Mouse (Mus musculus) thymus, postnatal 10 days (tissue): ENCODE results near the gene Odf2l.
A peak's percentile ranks its signal among the peaks of the same experiment; 100 is the strongest.

Source experiments
- DNase-seq, 2 experiments: peaks; one replicate each; pipeline ENCODE4 v3.0.0; 2021; ENCODE audit warnings: low spot score in 2 of 2

The Odf2l gene

GRCm38 (mm10) chr3:145118254-145119001, at the start of gene Odf2l:
Gene Odf2l, plus strand, starts transcription at chr3:145118588.
- DNase-seq = peak; percentile 95 to 98

GRCm38 (mm10) chr3:145068964-145069363, 49.4 kb upstream of the Odf2l start:
- no peak for DNase-seq

GRCm38 (mm10) chr3:145072339-145072738, 46.0 kb upstream of the Odf2l start:
- DNase-seq = no peak

GRCm38 (mm10) chr3:145078405-145078804, 40.0 kb upstream of the Odf2l start:
- DNase-seq = no peak

- no peak for DNase-seq
These were observed 37.5 kb upstream of the Odf2l start for GRCm38 (mm10) chr3:145080904-145081303.

DNA sequence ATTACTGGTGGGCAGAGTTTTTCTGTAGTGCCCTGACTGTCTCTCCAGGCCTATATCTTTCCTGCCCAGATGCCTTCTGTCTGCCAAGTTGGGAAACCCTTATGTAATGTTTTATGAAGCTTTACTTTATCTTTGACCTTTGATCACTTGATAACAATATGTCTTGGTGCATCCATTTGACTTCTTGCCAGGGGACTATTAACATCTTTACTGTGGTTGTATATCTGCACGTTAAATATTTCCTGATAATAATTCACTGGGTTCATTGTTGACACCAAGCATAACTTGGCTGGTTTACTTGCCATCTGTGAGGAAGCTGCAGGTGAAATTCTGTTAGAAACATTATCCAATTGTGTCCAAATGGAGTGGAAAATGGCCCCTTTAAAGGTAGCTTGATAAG, 35.3 kb upstream of the Odf2l start:
- no peak for DNase-seq

GRCm38 (mm10) chr3:145086180-145086579, 32.2 kb upstream of the Odf2l start:
- no peak for DNase-seq

GRCm38 (mm10) chr3:145087857-145088598, 30.4 kb upstream of the Odf2l start:
- no peak for DNase-seq

DNA sequence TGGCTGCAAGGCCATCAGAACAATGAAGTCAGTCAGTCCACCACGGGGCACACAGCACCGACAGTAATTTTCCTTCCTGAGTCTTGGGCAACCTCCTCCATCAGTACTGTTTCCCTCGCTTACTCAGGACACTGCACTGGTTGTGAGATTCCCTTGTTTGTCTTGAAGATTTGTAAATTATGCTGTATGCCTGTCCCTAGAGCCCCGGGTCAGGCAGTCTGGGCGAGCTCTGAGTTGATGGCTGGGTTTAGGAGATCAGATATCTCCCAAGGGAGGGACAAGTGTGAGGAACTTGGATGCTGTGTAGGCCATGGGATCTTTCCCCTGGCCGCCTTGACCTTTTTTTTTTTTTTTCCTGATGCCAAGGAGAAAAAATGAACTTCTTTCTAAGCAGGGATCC, 19.1 kb upstream of the Odf2l start, which contains the start of gene Clca2:
Clca2 (minus strand) TSS at position 153 of the 400 bp plus-strand sequence.
- no peak for DNase-seq

DNA sequence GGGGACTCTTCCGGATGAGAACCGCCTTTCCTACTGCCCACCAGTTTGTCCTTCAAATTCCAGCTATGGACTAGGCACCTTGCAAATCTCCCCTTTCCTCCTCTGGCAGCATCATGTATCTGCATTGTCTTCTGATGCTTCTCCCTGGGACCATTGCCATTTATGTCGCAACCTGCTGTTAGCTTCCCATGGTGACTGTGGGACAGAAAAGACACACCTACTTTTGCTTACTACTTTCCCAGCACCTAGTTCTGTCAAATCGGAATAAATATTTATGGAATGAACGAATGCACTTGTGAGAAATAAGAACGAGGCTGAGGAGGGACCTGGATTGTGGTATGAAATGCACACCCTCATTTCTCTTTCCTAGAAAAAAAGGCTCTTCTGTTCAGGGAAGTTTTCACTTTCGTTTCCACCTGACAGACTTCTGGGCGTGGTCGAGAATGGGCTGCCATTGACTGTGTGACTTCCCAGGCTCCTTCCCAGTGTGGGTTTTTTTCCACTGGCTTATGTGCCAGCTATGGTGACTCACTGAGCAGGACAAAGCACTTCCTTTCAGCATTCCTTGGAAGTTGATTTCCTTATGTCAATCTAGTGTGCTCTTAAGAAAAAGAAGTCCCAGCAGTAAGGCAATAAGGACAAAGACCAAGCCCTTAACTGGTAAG, 16.4 kb upstream of the Odf2l start:
- DNase-seq = no peak

GRCm38 (mm10) chr3:145103321-145103720, 15.1 kb upstream of the Odf2l start:
- DNase-seq = no peak

- no peak for DNase-seq
These were observed 14.6 kb upstream of the Odf2l start for GRCm38 (mm10) chr3:145103770-145104169.

DNA sequence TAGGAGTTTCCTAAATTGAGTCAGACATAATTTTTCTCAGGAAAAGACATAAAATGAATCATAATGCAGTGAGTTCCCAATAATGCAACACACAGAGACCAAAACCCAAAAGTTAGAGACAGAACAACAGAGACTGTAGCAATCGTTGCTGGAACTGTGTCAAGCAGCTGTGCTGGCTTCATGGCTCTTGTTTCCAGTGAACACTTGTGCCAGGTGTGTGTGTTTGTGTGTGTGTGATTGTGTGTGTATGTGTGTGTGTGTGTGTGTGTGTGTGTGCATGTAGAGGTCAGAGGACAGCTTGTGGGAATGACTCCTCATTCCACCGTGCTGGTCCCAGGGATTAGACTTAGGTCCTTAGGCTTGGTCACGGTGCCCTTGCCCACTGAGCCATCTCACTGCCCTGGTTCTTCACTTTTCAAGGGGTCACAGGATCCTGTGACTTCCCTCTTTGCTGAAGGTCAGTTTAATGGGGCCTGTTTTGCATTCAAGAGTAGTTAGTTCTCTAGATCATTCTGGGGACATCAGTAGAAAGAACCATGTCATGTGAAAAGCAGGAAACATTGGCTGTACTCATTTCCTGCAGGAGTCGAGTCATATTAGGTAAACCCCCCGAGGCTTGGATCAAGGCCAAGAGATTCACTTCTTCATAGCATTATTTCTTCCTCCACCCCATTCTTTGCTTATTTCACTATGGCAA, 13.2 kb upstream of the Odf2l start:
- no peak for DNase-seq

GRCm38 (mm10) chr3:145105773-145106504, 12.4 kb upstream of the Odf2l start:
- no peak for DNase-seq

- no peak for DNase-seq
These were observed 3.2 kb upstream of the Odf2l start for GRCm38 (mm10) chr3:145115169-145115568.

GRCm38 (mm10) chr3:145117637-145118036, 751 bp upstream of the Odf2l start:
- DNase-seq = no peak

DNA sequence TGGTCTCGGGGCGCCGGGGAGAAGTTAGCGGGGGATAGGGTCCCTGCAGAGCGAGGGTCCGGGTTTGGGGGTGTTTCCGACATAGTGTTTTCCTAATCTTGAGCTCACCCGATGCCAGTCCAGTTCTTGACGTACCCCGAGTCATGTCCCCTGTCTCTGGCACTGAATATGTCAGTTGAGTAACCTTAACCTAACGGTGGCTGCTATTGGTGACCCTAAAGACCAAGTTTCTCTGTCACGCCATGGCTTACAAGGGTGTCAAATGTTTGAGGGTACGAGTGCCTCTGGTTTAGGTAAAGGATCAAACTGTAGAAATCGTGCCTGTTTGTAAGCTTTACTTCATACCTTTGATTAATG, 592 bp downstream of the Odf2l start:
- no peak for DNase-seq

DNA sequence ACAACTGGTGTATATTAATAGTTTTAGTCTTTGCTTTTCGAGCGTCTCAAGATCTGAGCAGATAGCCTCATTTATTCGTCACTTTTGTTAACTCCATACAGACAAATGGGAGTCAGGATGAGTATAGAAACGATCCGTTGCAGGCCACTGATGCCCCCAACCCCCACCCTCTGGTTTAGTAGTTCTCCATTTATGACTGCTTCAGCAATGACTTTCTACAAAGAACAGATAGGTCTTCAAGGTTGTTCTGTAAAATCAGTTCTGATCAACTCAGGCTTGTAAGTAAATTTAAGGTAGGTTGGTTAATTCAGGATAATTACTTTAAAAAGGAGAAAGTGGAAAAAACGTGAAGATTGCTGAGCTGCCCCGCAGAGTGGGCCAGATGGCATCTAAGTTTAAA, 1.0 kb downstream of the Odf2l start:
- DNase-seq = no peak

DNA sequence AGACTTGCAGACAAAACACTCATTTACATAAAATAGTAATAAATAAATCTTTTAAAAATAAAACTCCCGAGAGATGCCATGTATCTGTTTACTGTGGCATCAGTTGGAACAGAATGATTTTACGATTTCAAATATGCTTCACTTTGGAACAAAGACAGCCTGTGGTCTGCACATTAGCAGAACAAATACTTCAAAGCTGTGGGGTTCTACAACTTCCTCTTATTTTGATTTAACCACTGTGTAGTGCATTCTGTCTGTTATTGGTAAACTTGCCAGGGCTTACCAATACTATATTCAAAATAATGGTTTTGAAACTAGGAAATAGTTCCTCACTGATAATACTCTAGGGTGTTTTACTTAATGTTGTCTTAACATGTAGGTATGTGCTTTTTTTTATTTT, 8.2 kb downstream of the Odf2l start:
- no peak for DNase-seq

GRCm38 (mm10) chr3:145129356-145129755, 11.0 kb downstream of the Odf2l start:
- DNase-seq = no peak

GRCm38 (mm10) chr3:145131210-145131868, 13.0 kb downstream of the Odf2l start:
- DNase-seq = peak in 1 of 2 experiments; percentile 28
